Comparison of ENCODE assay signal across 14 mouse cellular contexts in genomic region chr6:113692661-113693133, GRCm38 (mm10). TPM values are rescaled to one million over a fixed set of nuclear protein-coding genes. Genes with fewer than 3 reads are reported as not detected.
DNase-seq lines count a peak whose midpoint lies in the region; ATAC-seq and TF ChIP-seq lines count a peak whose summit lies in the region.
"Had no signal": no experiment of that assay in that cellular context is flagged by ENCODE, and none has a peak within 500 bp of the region (broad histone marks: within the 10 kb centered on the region; RNA-seq: fewer than 3 reads in every experiment).

No protein-coding gene starts in this region.

- H3K4me3 ChIP-seq in heart, embryonic 11.5 days (ENCODE audit: low read depth, low read length), result no peak overlapping the region
- H3K4me3 ChIP-seq in liver, embryonic 14.5 days (ENCODE audit: insufficient read depth in 1 of 2, low read depth in 2 of 2, low read length in 2 of 2), result peak overlapping the region; percentile 27 to 60
- H3K4me3 ChIP-seq: forebrain, embryonic 13.5 days; limb, embryonic 13.5 days had no signal

- no peak for DNase-seq in heart, adult 8-10 months (ENCODE audit: low spot score)
- peak; percentile 38 to 53 for DNase-seq in spleen, postnatal 36 days (ENCODE audit: low spot score in 2 of 2)
- no peak for DNase-seq in spleen, postnatal 10 days (ENCODE audit: low spot score in 2 of 2)
- no peak for DNase-seq in liver, embryonic 14.5 days (ENCODE audit: low read depth in 3 of 3, low spot score in 3 of 3)
- no peak for DNase-seq in cerebellum, postnatal 36 days
- no peak for DNase-seq in Muller cell, postnatal 12 days (ENCODE audit: inconsistent ontology term)
- no peak for DNase-seq in yolk sac, embryonic 10.5 days (ENCODE audit: low spot score)
- DNase-seq: cerebellum, adult 2 months; gastrocnemius, postnatal 36 days; right cerebral cortex, postnatal 4 days had no signal

- ATAC-seq in heart, embryonic 11.5 days (replicated peaks; ENCODE audit: insufficient number of reproducible peaks, low FRiP score, low TSS enrichment), result no peak
- no peak for ATAC-seq in liver, embryonic 14.5 days (ENCODE audit: insufficient read depth)
- ATAC-seq: forebrain, embryonic 13.5 days had no signal

- H3K27ac ChIP-seq in heart, embryonic 11.5 days (ENCODE audit: low read depth, low read length), result no peak overlapping the region
- peak overlapping the region; percentile 40 for H3K27ac ChIP-seq in liver, embryonic 14.5 days
- H3K27ac ChIP-seq: forebrain, embryonic 13.5 days; limb, embryonic 13.5 days had no signal

- no peaks in the 10 kb centered on the region for H3K9me3 ChIP-seq in heart, embryonic 11.5 days (replicated peaks; ENCODE audit: control insufficient read depth, low read length)
- H3K9me3 ChIP-seq in liver, embryonic 14.5 days (ENCODE audit: control insufficient read depth, low read length), result no peaks in the 10 kb centered on the region
- H3K9me3 ChIP-seq: forebrain, embryonic 13.5 days; limb, embryonic 13.5 days had no signal

- no peak overlapping the region for H3K9ac ChIP-seq in heart, embryonic 11.5 days (ENCODE audit: low read depth, low read length)
- H3K9ac ChIP-seq in liver, embryonic 14.5 days (replicated peaks), result peak overlapping the region; percentile 57
- H3K9ac ChIP-seq: forebrain, embryonic 13.5 days; limb, embryonic 13.5 days had no signal

- no peak for TF ChIP-seq CTCF in liver, embryonic 14.5 days (IDR thresholded peaks at IDR 0.05; ENCODE audit: low read depth)

- 76% methylated on average over 5 of the region's 5 CpGs for WGBS in heart, embryonic 11.5 days (ENCODE audit: insufficient replicate concordance)
- WGBS in liver, embryonic 14.5 days (ENCODE audit: insufficient replicate concordance), result 62% methylated on average over 5 of the region's 5 CpGs

- peaks cover 34% of the 10 kb centered on the region for H3K4me1 ChIP-seq in heart, embryonic 11.5 days (ENCODE audit: control insufficient read depth, insufficient read depth, low read length)
- peaks cover 53 to 60% of the 10 kb centered on the region in 2 experiments for H3K4me1 ChIP-seq in liver, embryonic 14.5 days (replicated peaks; ENCODE audit: control insufficient read depth in 2 of 2, insufficient read depth in 2 of 2, low read length in 1 of 2)

- no peaks in the 10 kb centered on the region for H3K27me3 ChIP-seq in heart, embryonic 11.5 days (ENCODE audit: control insufficient read depth, insufficient read depth, low read length)
- H3K27me3 ChIP-seq in liver, embryonic 14.5 days (ENCODE audit: control insufficient read depth, insufficient read depth, low read length), result no peaks in the 10 kb centered on the region
- H3K27me3 ChIP-seq: forebrain, embryonic 13.5 days; limb, embryonic 13.5 days had no signal

- no peaks in the 10 kb centered on the region for H3K36me3 ChIP-seq in heart, embryonic 11.5 days (ENCODE audit: control insufficient read depth, insufficient read depth, low read length)
- peaks cover 26% of the 10 kb centered on the region for H3K36me3 ChIP-seq in liver, embryonic 14.5 days (replicated peaks; ENCODE audit: control insufficient read depth, insufficient read depth, low read depth)
- H3K36me3 ChIP-seq: limb, embryonic 13.5 days had no signal

- peak overlapping the region; percentile 43 for H3K4me2 ChIP-seq in heart, embryonic 11.5 days
- H3K4me2 ChIP-seq in liver, embryonic 14.5 days (ENCODE audit: low read depth), result peak overlapping the region; percentile 79
- H3K4me2 ChIP-seq: forebrain, embryonic 13.5 days; limb, embryonic 13.5 days had no signal

- TF ChIP-seq EP300 in liver, embryonic 14.5 days (IDR thresholded peaks at IDR 0.05; ENCODE audit: low read depth), result no peak

RNA-seq across cellular contexts. Expression of gene Tatdn2, which starts 4.2 kb away (rescaled TPM):
- polyA plus RNA-seq in heart, embryonic 11.5 days (2014; fragmentation: Nextera tagmentation; extraction: Ambion mirVana), result 0.93 and 1.1 TPM in 2 replicates
- 10 to 100 TPM; 65.8 to 83.6 (median 69.8) TPM for total RNA-seq in heart, adult 8-10 months (2022)
- 10.6 and 15.4 TPM in 2 replicates for polyA plus RNA-seq in liver, embryonic 14.5 days (2012; rRNA removed)
- 1.0 and 1.3 TPM in 2 replicates for polyA plus RNA-seq in liver, embryonic 14.5 days (2014; fragmentation: Nextera tagmentation; extraction: Ambion mirVana)

RNA-seq across cellular contexts. Expression of gene Ghrl, which starts 27.0 kb away (rescaled TPM):
- 0.66 and 0.69 TPM in 2 replicates for polyA plus RNA-seq in heart, embryonic 11.5 days (2014; fragmentation: Nextera tagmentation; extraction: Ambion mirVana)
- total RNA-seq in heart, adult 8-10 months (2022), result not detected
- 0.11 and 0.18 TPM in 2 replicates for polyA plus RNA-seq in liver, embryonic 14.5 days (2012; rRNA removed)
- polyA plus RNA-seq in liver, embryonic 14.5 days (2014; fragmentation: Nextera tagmentation; extraction: Ambion mirVana), result 0.29 TPM in 1 of 2 replicates, not detected in the other
- total RNA-seq: gastrocnemius, postnatal 36 days; hematopoietic stem cell, adult 5-6 weeks had no signal

RNA-seq across cellular contexts. Expression of gene Sec13, which starts 47.8 kb away (rescaled TPM):
- polyA plus RNA-seq in heart, embryonic 11.5 days (2014; fragmentation: Nextera tagmentation; extraction: Ambion mirVana), result 246 and 266 TPM in 2 replicates
- 10 to 100 TPM; 68.8 to 72.3 (median 71.1) TPM for total RNA-seq in heart, adult 8-10 months (2022)
- 75.5 and 93.7 TPM in 2 replicates for polyA plus RNA-seq in liver, embryonic 14.5 days (2012; rRNA removed)
- polyA plus RNA-seq in liver, embryonic 14.5 days (2014; fragmentation: Nextera tagmentation; extraction: Ambion mirVana), result 114 and 118 TPM in 2 replicates

RNA-seq across cellular contexts. Expression of gene Irak2, which starts 54.4 kb away (rescaled TPM):
- 6.7 and 7.2 TPM in 2 replicates for polyA plus RNA-seq in heart, embryonic 11.5 days (2014; fragmentation: Nextera tagmentation; extraction: Ambion mirVana)
- 10 to 100 TPM in 2 of 4 experiments, 1 to 10 TPM in 2; 8.1 to 13.5 (median 10.6) TPM for total RNA-seq in heart, adult 8-10 months (2022)
- polyA plus RNA-seq in liver, embryonic 14.5 days (2012; rRNA removed), result 19.1 and 27.0 TPM in 2 replicates
- 4.9 and 7.0 TPM in 2 replicates for polyA plus RNA-seq in liver, embryonic 14.5 days (2014; fragmentation: Nextera tagmentation; extraction: Ambion mirVana)

Comparison
In these comparisons a context has a peak if more than half of its experiments do, and no peak if none do; other contexts are left out.
1. DNase-seq: peak in spleen, postnatal 36 days (2 of 2); none in heart, adult 8-10 months (single experiment), spleen, postnatal 10 days (0 of 2), liver, embryonic 14.5 days (0 of 3), cerebellum, postnatal 36 days (0 of 2), Muller cell, postnatal 12 days (single experiment) and yolk sac, embryonic 10.5 days (single experiment).